Mouse (Mus musculus): ENCODE results near the gene Cept1. TPM values are rescaled to one million over a fixed set of nuclear protein-coding genes. Genes with fewer than 3 reads are reported as not detected.

Cept1 gene
- polyA plus RNA-seq, 1 experiment from 2014 or later = 59.4 TPM

GRCm38 (mm10) chr3:106462493-106462892, 85.1 kb downstream of the Cept1 start:
- H3K4me2 ChIP-seq (ENCODE audit: low read depth, low read length) = no peak overlapping the region
- no peak overlapping the region for H3K9ac ChIP-seq (replicated peaks)
- no peaks in the 10 kb centered on the region for H3K36me3 ChIP-seq (replicated peaks; ENCODE audit: insufficient read depth, low read length)
- no peaks in the 10 kb centered on the region for H3K27me3 ChIP-seq (ENCODE audit: insufficient read depth, low read length)
- H3K27ac ChIP-seq (ENCODE audit: low read depth) = no peak overlapping the region
- 37% methylated on average over 3 of the region's 3 CpGs for WGBS (ENCODE audit: insufficient replicate concordance)
- no peaks in the 10 kb centered on the region for H3K4me1 ChIP-seq (ENCODE audit: insufficient read depth)
- DNase-seq (no peak), ATAC-seq (no peak)
- no peak for TF ChIP-seq CTCF (IDR thresholded peaks at IDR 0.05; ENCODE audit: low read depth)
- no peak overlapping the region for H3K4me3 ChIP-seq (ENCODE audit: low read depth, low read length)
- H3K9me3 ChIP-seq (ENCODE audit: low read length) = no peaks in the 10 kb centered on the region

GRCm38 (mm10) chr3:106462059-106462470, 85.5 kb downstream of the Cept1 start:
- Histone ChIP-seq H3K27me3 (ENCODE audit: insufficient read depth, low read length) (no peaks in the 10 kb centered on the region), H3K4me3 (ENCODE audit: low read depth, low read length) (no peak overlapping the region), H3K27ac (ENCODE audit: low read depth) (no peak overlapping the region), H3K36me3 (replicated peaks; ENCODE audit: insufficient read depth, low read length) (no peaks in the 10 kb centered on the region), H3K4me2 (ENCODE audit: low read depth, low read length) (no peak overlapping the region), H3K9me3 (ENCODE audit: low read length) (no peaks in the 10 kb centered on the region), H3K4me1 (ENCODE audit: insufficient read depth) (no peaks in the 10 kb centered on the region), H3K9ac (replicated peaks) (no peak overlapping the region)
- 0 out of 2 replicates have a peak, but pooled peaks have one; percentile 12 for ATAC-seq
- no peak for DNase-seq
- WGBS (ENCODE audit: insufficient replicate concordance) = 38% methylated on average over 2 of the region's 2 CpGs
- no peak for TF ChIP-seq EP300 (IDR thresholded peaks at IDR 0.05; ENCODE audit: low read depth)
- TF ChIP-seq CTCF (IDR thresholded peaks at IDR 0.05; ENCODE audit: low read depth) = no peak

- Histone ChIP-seq H3K9ac (replicated peaks) (no peak overlapping the region), H3K4me3 (ENCODE audit: low read depth, low read length) (no peak overlapping the region), H3K27ac (ENCODE audit: low read depth) (no peak overlapping the region), H3K4me2 (ENCODE audit: low read depth, low read length) (no peak overlapping the region), H3K9me3 (ENCODE audit: low read length) (no peaks in the 10 kb centered on the region), H3K36me3 (replicated peaks; ENCODE audit: insufficient read depth, low read length) (no peaks in the 10 kb centered on the region), H3K4me1 (ENCODE audit: insufficient read depth) (no peaks in the 10 kb centered on the region), H3K27me3 (ENCODE audit: insufficient read depth, low read length) (no peaks in the 10 kb centered on the region)
- DNase-seq (no peak), ATAC-seq (no peak)
- TF ChIP-seq EP300 (IDR thresholded peaks at IDR 0.05; ENCODE audit: low read depth) = no peak
- no peak for TF ChIP-seq CTCF (IDR thresholded peaks at IDR 0.05; ENCODE audit: low read depth)
- WGBS (ENCODE audit: insufficient replicate concordance) = 66% methylated on average over 2 of the region's 2 CpGs
These were observed 90.2 kb downstream of the Cept1 start for GRCm38 (mm10) chr3:106457298-106457869.

- Histone ChIP-seq H3K27me3 (ENCODE audit: insufficient read depth, low read length) (no peaks in the 10 kb centered on the region), H3K9ac (replicated peaks) (no peak overlapping the region), H3K27ac (ENCODE audit: low read depth) (no peak overlapping the region), H3K4me2 (ENCODE audit: low read depth, low read length) (no peak overlapping the region), H3K4me3 (ENCODE audit: low read depth, low read length) (no peak overlapping the region), H3K4me1 (ENCODE audit: insufficient read depth) (0 out of 2 replicates have a peak, but pooled peaks cover 2% of the 10 kb centered on the region), H3K36me3 (replicated peaks; ENCODE audit: insufficient read depth, low read length) (no peaks in the 10 kb centered on the region), H3K9me3 (ENCODE audit: low read length) (no peaks in the 10 kb centered on the region)
- 34% methylated on average over 4 of the region's 4 CpGs for WGBS (ENCODE audit: insufficient replicate concordance)
- ATAC-seq (no peak), DNase-seq (no peak)
- no peak for TF ChIP-seq EP300 (IDR thresholded peaks at IDR 0.05; ENCODE audit: low read depth)
- TF ChIP-seq CTCF (IDR thresholded peaks at IDR 0.05; ENCODE audit: low read depth) = no peak
These were observed 95.0 kb downstream of the Cept1 start for GRCm38 (mm10) chr3:106452616-106453015.

Other genes starting within 250 kb of the Cept1 start
- not detected in 2 replicates for gene Chil6, start 141.6 kb downstream of the Cept1 start, polyA plus RNA-seq (2015; fragmentation: Nextera tagmentation; extraction: Ambion mirVana)
- 7.6 and 7.7 TPM in 2 replicates for gene Dennd2d, start 65.4 kb downstream of the Cept1 start, polyA plus RNA-seq (2015; fragmentation: Nextera tagmentation; extraction: Ambion mirVana)
- 76.4 and 79.1 TPM in 2 replicates for gene Dram2, start within 50 bp of the Cept1 start, polyA plus RNA-seq (2015; fragmentation: Nextera tagmentation; extraction: Ambion mirVana)
- gene Lrif1, start 137.2 kb upstream of the Cept1 start, polyA plus RNA-seq (2015; fragmentation: Nextera tagmentation; extraction: Ambion mirVana) = 6.0 and 6.4 TPM in 2 replicates
- gene Cd53, start 242.3 kb upstream of the Cept1 start, polyA plus RNA-seq (2015; fragmentation: Nextera tagmentation; extraction: Ambion mirVana) = 43.1 and 45.4 TPM in 2 replicates

Measured in liver, postnatal 0 days (tissue).